Mouse (Mus musculus): ENCODE results near the gene Fam43a.

Gene Fam43a

GRCm38 (mm10) chr16:30595835-30596557 is 3.5 kb upstream of the Fam43a start:
- DNase-seq (ENCODE audit: low spot score), result no peak

GRCm38 (mm10) chr16:30596959-30597681 is 2.4 kb upstream of the Fam43a start:
- peak; percentile 83 for DNase-seq (ENCODE audit: low spot score)

GRCm38 (mm10) chr16:30600431-30601045 is 1.0 kb downstream of the Fam43a start:
- DNase-seq (ENCODE audit: low spot score), result peak; percentile 40

- no peak for DNase-seq (ENCODE audit: low spot score)
Observed at GRCm38 (mm10) chr16:30601046-30601832, 1.7 kb downstream of the Fam43a start.

GRCm38 (mm10) chr16:30601946-30602345 is 2.4 kb downstream of the Fam43a start:
- no peak for DNase-seq (ENCODE audit: low spot score)

- DNase-seq (ENCODE audit: low spot score), result no peak
Observed at GRCm38 (mm10) chr16:30602684-30603530, 3.4 kb downstream of the Fam43a start.

- DNase-seq (ENCODE audit: low spot score), result no peak
Observed at GRCm38 (mm10) chr16:30603531-30603842, 4.0 kb downstream of the Fam43a start.

GRCm38 (mm10) chr16:30604061-30604806 is 4.7 kb downstream of the Fam43a start:
- DNase-seq (ENCODE audit: low spot score), result no peak

GRCm38 (mm10) chr16:30604807-30605137 is 5.2 kb downstream of the Fam43a start:
- DNase-seq (ENCODE audit: low spot score), result no peak

GRCm38 (mm10) chr16:30605528-30605927 is 6.0 kb downstream of the Fam43a start:
- DNase-seq (ENCODE audit: low spot score), result no peak

- DNase-seq (ENCODE audit: low spot score), result no peak
Observed at GRCm38 (mm10) chr16:30607868-30608267, 8.3 kb downstream of the Fam43a start.

GRCm38 (mm10) chr16:30611331-30611730 is 11.8 kb downstream of the Fam43a start:
- no peak for DNase-seq (ENCODE audit: low spot score)

GRCm38 (mm10) chr16:30613122-30613521 is 13.6 kb downstream of the Fam43a start:
- DNase-seq (ENCODE audit: low spot score), result no peak

GRCm38 (mm10) chr16:30614122-30614521 is 14.6 kb downstream of the Fam43a start:
- DNase-seq (ENCODE audit: low spot score), result no peak

GRCm38 (mm10) chr16:30614705-30615317 is 15.3 kb downstream of the Fam43a start:
- DNase-seq (ENCODE audit: low spot score), result no peak

- DNase-seq (ENCODE audit: low spot score), result no peak
Observed at GRCm38 (mm10) chr16:30616281-30616680, 16.8 kb downstream of the Fam43a start.

- DNase-seq (ENCODE audit: low spot score), result no peak
Observed at GRCm38 (mm10) chr16:30623645-30624044, 24.1 kb downstream of the Fam43a start.

GRCm38 (mm10) chr16:30624640-30625039 is 25.1 kb downstream of the Fam43a start:
- no peak for DNase-seq (ENCODE audit: low spot score)

GRCm38 (mm10) chr16:30627586-30628337 is 28.2 kb downstream of the Fam43a start:
- no peak for DNase-seq (ENCODE audit: low spot score)

GRCm38 (mm10) chr16:30628401-30628800 is 28.9 kb downstream of the Fam43a start:
- DNase-seq (ENCODE audit: low spot score), result no peak

Data from ovary, postnatal 10 days (tissue).